Mouse (Mus musculus): ENCODE measurements around the gene Rgs3. TPM values are rescaled to one million over a fixed set of nuclear protein-coding genes. Genes with fewer than 3 reads are reported as not detected.

Rgs3 gene
- total RNA-seq, 2 experiments from 2014 or later: 36.9 to 44.0 TPM

GRCm38 (mm10) chr4:62711159-62711558 lies 151.5 kb downstream of the Rgs3 start:
- DNase-seq (ENCODE audit: low spot score in 2 of 2): no peak

GRCm38 (mm10) chr4:62711582-62711981 lies 151.9 kb downstream of the Rgs3 start:
- DNase-seq (ENCODE audit: low spot score in 2 of 2): no peak

- DNase-seq (ENCODE audit: low spot score in 2 of 2): no peak
Measured at GRCm38 (mm10) chr4:62720861-62721260, 161.2 kb downstream of the Rgs3 start.

- no peak for DNase-seq (ENCODE audit: low spot score in 2 of 2)
Measured at GRCm38 (mm10) chr4:62722021-62722426, 162.4 kb downstream of the Rgs3 start.

GRCm38 (mm10) chr4:62723795-62724194 lies 164.1 kb downstream of the Rgs3 start:
- DNase-seq (ENCODE audit: low spot score in 2 of 2): no peak

GRCm38 (mm10) chr4:62726282-62726937 lies 166.8 kb downstream of the Rgs3 start:
- DNase-seq (ENCODE audit: low spot score in 2 of 2): no peak

GRCm38 (mm10) chr4:62727541-62728303 lies 168.1 kb downstream of the Rgs3 start:
- peak in 1 of 2 experiments; percentile 76 for DNase-seq (ENCODE audit: low spot score in 2 of 2)

- no peak for DNase-seq (ENCODE audit: low spot score in 2 of 2)
Measured at GRCm38 (mm10) chr4:62728471-62728870, 168.8 kb downstream of the Rgs3 start.

GRCm38 (mm10) chr4:62729191-62729590 lies 169.5 kb downstream of the Rgs3 start:
- no peak for DNase-seq (ENCODE audit: low spot score in 2 of 2)

GRCm38 (mm10) chr4:62729941-62730340 lies 170.3 kb downstream of the Rgs3 start:
- no peak for DNase-seq (ENCODE audit: low spot score in 2 of 2)

GRCm38 (mm10) chr4:62730861-62731260 lies 171.2 kb downstream of the Rgs3 start:
- DNase-seq (ENCODE audit: low spot score in 2 of 2): no peak

GRCm38 (mm10) chr4:62731531-62732063 lies 171.9 kb downstream of the Rgs3 start:
- peak; percentile 44 to 60 for DNase-seq (ENCODE audit: low spot score in 2 of 2)

- DNase-seq (ENCODE audit: low spot score in 2 of 2): peak in 1 of 2 experiments; percentile 57
Measured at GRCm38 (mm10) chr4:62732096-62732495, 172.4 kb downstream of the Rgs3 start.

GRCm38 (mm10) chr4:62732840-62733239 lies 173.2 kb downstream of the Rgs3 start:
- DNase-seq (ENCODE audit: low spot score in 2 of 2): peak in 1 of 2 experiments; percentile 68

GRCm38 (mm10) chr4:62733938-62734337 lies 174.3 kb downstream of the Rgs3 start:
- no peak for DNase-seq (ENCODE audit: low spot score in 2 of 2)

GRCm38 (mm10) chr4:62735291-62735690 lies 175.6 kb downstream of the Rgs3 start:
- DNase-seq (ENCODE audit: low spot score in 2 of 2): no peak

- DNase-seq (ENCODE audit: low spot score in 2 of 2): no peak
Measured at GRCm38 (mm10) chr4:62735878-62736277, 176.2 kb downstream of the Rgs3 start.

- peak in 1 of 2 experiments; percentile 63 for DNase-seq (ENCODE audit: low spot score in 2 of 2)
Measured at GRCm38 (mm10) chr4:62736421-62736820, 176.8 kb downstream of the Rgs3 start.

GRCm38 (mm10) chr4:62736904-62737303 lies 177.3 kb downstream of the Rgs3 start:
- DNase-seq (ENCODE audit: low spot score in 2 of 2): no peak

- DNase-seq (ENCODE audit: low spot score in 2 of 2): peak in 1 of 2 experiments; percentile 55
Measured at GRCm38 (mm10) chr4:62737983-62738695, 178.5 kb downstream of the Rgs3 start.

- no peak for DNase-seq (ENCODE audit: low spot score in 2 of 2)
Measured at GRCm38 (mm10) chr4:62738996-62739395, 179.3 kb downstream of the Rgs3 start.

GRCm38 (mm10) chr4:62739591-62739990 lies 179.9 kb downstream of the Rgs3 start:
- no peak for DNase-seq (ENCODE audit: low spot score in 2 of 2)
